Mouse (Mus musculus): Measurements from ENCODE around the gene Agpat4.
"Not testable (repeated sequence)": the region's sequence is repeated elsewhere in the genome, so short reads cannot be mapped to it uniquely, and the experiment has no call there.

Gene Agpat4

GRCm38 (mm10) chr17:12122262-12122661 lies 3.8 kb downstream of the Agpat4 start:
- DNase-seq (ENCODE audit: low spot score in 2 of 2), result not testable (repeated sequence)

GRCm38 (mm10) chr17:12123168-12123567 lies 4.7 kb downstream of the Agpat4 start:
- DNase-seq (ENCODE audit: low spot score in 2 of 2), result no peak

GRCm38 (mm10) chr17:12127056-12127455 lies 8.6 kb downstream of the Agpat4 start:
- DNase-seq (ENCODE audit: low spot score in 2 of 2), result no peak

- DNase-seq (ENCODE audit: low spot score in 2 of 2), result no peak
These were observed 10.5 kb downstream of the Agpat4 start for GRCm38 (mm10) chr17:12128976-12129375.

- no peak for DNase-seq (ENCODE audit: low spot score in 2 of 2)
These were observed 12.7 kb downstream of the Agpat4 start for GRCm38 (mm10) chr17:12131171-12131570.

- no peak for DNase-seq (ENCODE audit: low spot score in 2 of 2)
These were observed 13.1 kb downstream of the Agpat4 start for GRCm38 (mm10) chr17:12131581-12131980.

- no peak for DNase-seq (ENCODE audit: low spot score in 2 of 2)
These were observed 14.4 kb downstream of the Agpat4 start for GRCm38 (mm10) chr17:12132904-12133303.

- no peak for DNase-seq (ENCODE audit: low spot score in 2 of 2)
These were observed 15.5 kb downstream of the Agpat4 start for GRCm38 (mm10) chr17:12133985-12134384.

- DNase-seq (ENCODE audit: low spot score in 2 of 2), result no peak
These were observed 16.6 kb downstream of the Agpat4 start for GRCm38 (mm10) chr17:12134975-12135633.

GRCm38 (mm10) chr17:12138355-12138754 lies 19.9 kb downstream of the Agpat4 start:
- no peak for DNase-seq (ENCODE audit: low spot score in 2 of 2)

- no peak for DNase-seq (ENCODE audit: low spot score in 2 of 2)
These were observed 25.5 kb downstream of the Agpat4 start for GRCm38 (mm10) chr17:12143948-12144364.

GRCm38 (mm10) chr17:12146132-12146681 lies 27.7 kb downstream of the Agpat4 start:
- DNase-seq (ENCODE audit: low spot score in 2 of 2), result no peak

GRCm38 (mm10) chr17:12147830-12148229 lies 29.3 kb downstream of the Agpat4 start:
- DNase-seq (ENCODE audit: low spot score in 2 of 2), result no peak

GRCm38 (mm10) chr17:12149232-12149861 lies 30.8 kb downstream of the Agpat4 start:
- no peak for DNase-seq (ENCODE audit: low spot score in 2 of 2)

GRCm38 (mm10) chr17:12150970-12151369 lies 32.5 kb downstream of the Agpat4 start:
- DNase-seq (ENCODE audit: low spot score in 2 of 2), result no peak

GRCm38 (mm10) chr17:12154260-12154659 lies 35.8 kb downstream of the Agpat4 start:
- no peak for DNase-seq (ENCODE audit: low spot score in 2 of 2)

- DNase-seq (ENCODE audit: low spot score in 2 of 2), result no peak
These were observed 36.7 kb downstream of the Agpat4 start for GRCm38 (mm10) chr17:12155236-12155635.

GRCm38 (mm10) chr17:12155872-12156271 lies 37.4 kb downstream of the Agpat4 start:
- no peak for DNase-seq (ENCODE audit: low spot score in 2 of 2)

GRCm38 (mm10) chr17:12156661-12157060 lies 38.2 kb downstream of the Agpat4 start:
- no peak for DNase-seq (ENCODE audit: low spot score in 2 of 2)

GRCm38 (mm10) chr17:12157203-12157602 lies 38.7 kb downstream of the Agpat4 start:
- no peak for DNase-seq (ENCODE audit: low spot score in 2 of 2)

GRCm38 (mm10) chr17:12159187-12160060 lies 40.9 kb downstream of the Agpat4 start:
- no peak for DNase-seq (ENCODE audit: low spot score in 2 of 2)

GRCm38 (mm10) chr17:12160061-12160421 lies 41.5 kb downstream of the Agpat4 start:
- DNase-seq (ENCODE audit: low spot score in 2 of 2), result no peak
